11 mouse cellular contexts compared by ENCODE assay signal in the genomic region with DNA sequence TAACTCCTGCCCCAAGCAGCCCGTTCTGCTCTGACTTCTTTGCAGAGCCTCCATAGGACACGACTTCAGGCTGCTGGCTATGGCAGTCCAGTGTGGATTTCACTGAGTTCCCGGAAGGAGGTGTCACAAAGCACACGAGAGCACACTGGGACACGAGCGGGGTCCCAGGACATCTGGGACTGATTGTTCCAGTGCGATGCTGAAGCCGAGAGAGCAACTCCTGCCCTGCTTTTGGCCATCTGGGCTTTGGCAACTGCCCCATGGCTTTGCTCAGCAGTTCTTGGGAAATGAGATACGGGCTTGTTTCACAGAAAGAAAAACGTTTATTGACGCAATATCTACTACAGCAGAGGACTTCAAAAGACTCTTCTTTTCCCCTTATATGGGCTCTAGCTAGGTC. TPM values are rescaled to one million over a fixed set of nuclear protein-coding genes. Genes with fewer than 3 reads are reported as not detected.
A peak's percentile ranks its signal among the peaks of the same experiment; 100 is the strongest.
DNase-seq lines count a peak whose midpoint lies in the region; ATAC-seq lines count a peak whose summit lies in the region.
"Had no signal": no experiment of that assay in that cellular context is flagged by ENCODE, and none has a peak within 500 bp of the region (broad histone marks: within the 10 kb centered on the region; RNA-seq: fewer than 3 reads in every experiment).

No protein-coding gene starts in this region.

- peak; percentile 21 for DNase-seq in ovary, adult 18-20 months (ENCODE audit: low spot score)
- DNase-seq in ovary, postnatal 10 days (ENCODE audit: low spot score), result no peak
- peak; percentile 53 for DNase-seq in gastrocnemius, adult 18-20 months (ENCODE audit: low spot score)
- peak; percentile 46 for DNase-seq in kidney, postnatal 10 days
- peak; percentile 56 for DNase-seq in testis, postnatal 10 days (ENCODE audit: low spot score)
- no peak for DNase-seq in forebrain, embryonic 11.5 days (ENCODE audit: low spot score)
- no peak for DNase-seq in spleen, postnatal 10 days (ENCODE audit: low spot score in 2 of 2)
- DNase-seq: right cerebral cortex, postnatal 25 days had no signal

- no peak for ATAC-seq in forebrain, embryonic 11.5 days (replicated peaks; ENCODE audit: low FRiP score)
- no peak for ATAC-seq in activated CD4-positive, CD25-positive, alpha-beta regulatory T cell, adult 4 months

- H3K4me2 ChIP-seq in forebrain, embryonic 11.5 days (ENCODE audit: low read depth, low read length, severe bottlenecking), result no peak overlapping the region
- H3K4me2 ChIP-seq: limb, embryonic 15.5 days had no signal

- no peak overlapping the region for H3K27ac ChIP-seq in forebrain, embryonic 11.5 days (ENCODE audit: low read depth, low read length)
- H3K27ac ChIP-seq: limb, embryonic 15.5 days had no signal

- WGBS in forebrain, embryonic 11.5 days, result 78% methylated on average over 11 of the region's 11 CpGs

- no peaks in the 10 kb centered on the region for H3K4me1 ChIP-seq in forebrain, embryonic 11.5 days (replicated peaks; ENCODE audit: control insufficient read depth, insufficient read depth, low read length)

- H3K4me3 ChIP-seq in forebrain, embryonic 11.5 days (ENCODE audit: low read depth, low read length), result no peak overlapping the region
- H3K4me3 ChIP-seq: limb, embryonic 15.5 days had no signal

- no peak overlapping the region for H3K9ac ChIP-seq in forebrain, embryonic 11.5 days (ENCODE audit: low read length)
- H3K9ac ChIP-seq: limb, embryonic 15.5 days had no signal

- H3K9me3 ChIP-seq in forebrain, embryonic 11.5 days (ENCODE audit: control insufficient read depth, low read length), result no peaks in the 10 kb centered on the region
- H3K9me3 ChIP-seq: limb, embryonic 15.5 days had no signal

- H3K27me3 ChIP-seq in forebrain, embryonic 11.5 days (ENCODE audit: control insufficient read depth, insufficient read depth, low read length), result no peaks in the 10 kb centered on the region
- H3K27me3 ChIP-seq: limb, embryonic 15.5 days had no signal

- no peaks in the 10 kb centered on the region for H3K36me3 ChIP-seq in forebrain, embryonic 11.5 days (ENCODE audit: control insufficient read depth, insufficient read depth, low read length)
- H3K36me3 ChIP-seq: limb, embryonic 15.5 days had no signal

RNA-seq across cellular contexts. Expression of a gene that starts 20.3 kb away (rescaled TPM):
- 1 to 10 TPM; 3.9 to 5.2 TPM for total RNA-seq in gastrocnemius, adult 18-20 months (2021)
- polyA plus RNA-seq in forebrain, embryonic 11.5 days (2014; fragmentation: Nextera tagmentation; extraction: Ambion mirVana), result 35.1 and 37.4 TPM in 2 replicates
- 10 to 100 TPM; 26.8 TPM for polyA plus RNA-seq in activated CD4-positive, CD25-positive, alpha-beta regulatory T cell, adult 4 months (2017; shearing (Covaris generic))

RNA-seq across cellular contexts. Expression of a gene that starts 20.4 kb away (rescaled TPM):
- total RNA-seq in gastrocnemius, adult 18-20 months (2021), result 10 to 100 TPM; 16.7 to 18.0 TPM
- 112 and 146 TPM in 2 replicates for polyA plus RNA-seq in forebrain, embryonic 11.5 days (2014; fragmentation: Nextera tagmentation; extraction: Ambion mirVana)
- 100 to 1,000 TPM; 145 to 167 TPM for polyA plus RNA-seq in activated CD4-positive, CD25-positive, alpha-beta regulatory T cell, adult 4 months (2017; shearing (Covaris generic))

RNA-seq across cellular contexts. Expression of a gene that starts 35.8 kb away (rescaled TPM):
- total RNA-seq in gastrocnemius, adult 18-20 months (2021), result 10 to 100 TPM; 70.1 to 79.0 TPM
- 17.3 and 18.3 TPM in 2 replicates for polyA plus RNA-seq in forebrain, embryonic 11.5 days (2014; fragmentation: Nextera tagmentation; extraction: Ambion mirVana)
- polyA plus RNA-seq in activated CD4-positive, CD25-positive, alpha-beta regulatory T cell, adult 4 months (2017; shearing (Covaris generic)), result 10 to 100 TPM; 11.7 to 13.9 TPM

RNA-seq across cellular contexts. Expression of a gene that starts 52.4 kb away (rescaled TPM):
- not detected for total RNA-seq in gastrocnemius, adult 18-20 months (2021)
- polyA plus RNA-seq in forebrain, embryonic 11.5 days (2014; fragmentation: Nextera tagmentation; extraction: Ambion mirVana), result not detected in 2 replicates
- polyA plus RNA-seq in activated CD4-positive, CD25-positive, alpha-beta regulatory T cell, adult 4 months (2017; shearing (Covaris generic)), result not detected
- total RNA-seq: hematopoietic stem cell, adult 5-6 weeks had no signal
- polyA plus RNA-seq: limb, embryonic 15.5 days had no signal

Comparison
In these comparisons a context has a peak if more than half of its experiments do, and no peak if none do; other contexts are left out.
1. DNase-seq: peak in ovary, adult 18-20 months (single experiment), gastrocnemius, adult 18-20 months (single experiment), kidney, postnatal 10 days (single experiment) and testis, postnatal 10 days (single experiment); none in ovary, postnatal 10 days (single experiment), forebrain, embryonic 11.5 days (single experiment) and spleen, postnatal 10 days (0 of 2).